Mouse (Mus musculus) midbrain, embryonic 14.5 days (tissue): ENCODE measurements at regions not wholly inside any gene's neighbourhood (a gene's known extent, or its start where the extent isn't known, plus 50 kb on each side); places are given as distances from the start of the nearest gene placed in this dataset.

Experiments used
- ATAC-seq: fragments of 200-750 bp; cut with Nextera tagmentation; 2 replicates; pipeline ENCODE4 v1.8.0; 2017; ENCODE audit warnings: moderate number of reproducible peaks, moderate library complexity; ENCODE audit not compliant: low FRiP score, low TSS enrichment
- DNase-seq: peaks from one replicate; pipeline ENCODE4 v3.0.0-alpha.2; 2015
- H3K27ac ChIP-seq: fragments of 300-500 bp; sonication (generic); replicated peaks from 2 replicates; pipeline ENCODE4 v1.5.1; 2014; ENCODE audit warnings: mild to moderate bottlenecking, low read depth, low read length, moderate library complexity
- H3K27me3 ChIP-seq: fragments of 300-500 bp; sonication (generic); 2 replicates; pipeline ENCODE4 v1.6.1; 2014; ENCODE audit warnings: low read length, control low read depth, mixed read lengths; ENCODE audit not compliant: control insufficient read depth, insufficient read depth
- H3K36me3 ChIP-seq: fragments of 300-500 bp; sonication (generic); 2 replicates; pipeline ENCODE4 v1.6.1; 2014; ENCODE audit warnings: low read length, control low read depth; ENCODE audit not compliant: control insufficient read depth, insufficient read depth
- H3K4me1 ChIP-seq: fragments of 300-500 bp; sonication (generic); 2 replicates; pipeline ENCODE4 v1.6.1; 2014; ENCODE audit warnings: mild to moderate bottlenecking, antibody characterized with exemption, low read length, control low read depth; ENCODE audit not compliant: control insufficient read depth, insufficient read depth
- H3K4me2 ChIP-seq: fragments of 300-500 bp; sonication (generic); 2 replicates; pipeline ENCODE4 v1.6.1; 2014; ENCODE audit warnings: mild to moderate bottlenecking, low read length, moderate library complexity
- H3K4me3 ChIP-seq: fragments of 300-500 bp; sonication (generic); replicated peaks from 2 replicates; pipeline ENCODE4 v1.5.1; 2014; ENCODE audit warnings: low read depth, low read length
- H3K9ac ChIP-seq: fragments of 300-500 bp; sonication (generic); replicated peaks from 2 replicates; pipeline ENCODE4 v1.6.1; 2014; ENCODE audit warnings: mild to moderate bottlenecking, low read length, moderate library complexity
- H3K9me3 ChIP-seq: fragments of 300-500 bp; sonication (generic); 2 replicates; pipeline ENCODE4 v1.6.1; 2016; ENCODE audit warnings: low read length, control low read depth, mixed read lengths; ENCODE audit not compliant: control insufficient read depth
- WGBS: fragments of 180-500 bp; shearing (Covaris S2); extraction: QIAGEN DNeasy Blood & Tissue Kit; methylation state at CpG from one replicate; pipeline ENCODE4 v1.1.7; 2014; 5-methylcytosine and 5-hydroxymethylcytosine counted together

DNA sequence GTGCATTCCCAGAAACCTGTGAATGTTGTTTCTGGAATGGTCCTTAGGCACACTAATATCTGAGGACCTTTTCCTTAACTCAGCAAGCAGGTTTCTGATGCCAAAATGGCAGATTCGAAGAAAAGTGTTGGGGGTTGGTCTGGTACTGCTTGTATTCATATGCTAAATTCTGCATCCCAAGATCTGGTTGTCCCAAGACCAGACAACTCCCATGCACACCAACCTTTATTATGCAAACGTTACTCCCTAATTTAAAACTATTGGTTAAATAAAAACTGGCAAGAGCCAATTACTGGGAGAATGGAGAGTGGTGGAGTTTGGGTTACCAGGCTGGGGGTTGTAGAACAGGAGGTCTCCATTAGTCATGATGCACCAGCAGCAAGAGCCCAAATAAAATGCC is 129.0 kb upstream of the Tspan2 start:
- no peaks in the 10 kb centered on the region for H3K9me3 ChIP-seq
- H3K4me1 ChIP-seq, result no peaks in the 10 kb centered on the region
- no peak overlapping the region for H3K9ac ChIP-seq
- no peaks in the 10 kb centered on the region for H3K36me3 ChIP-seq
- no peak for DNase-seq
- no peak overlapping the region for H3K27ac ChIP-seq
- no peaks in the 10 kb centered on the region for H3K27me3 ChIP-seq
- WGBS, result 57% methylated on average over 2 of the region's 2 CpGs
- no peak for ATAC-seq
- no peak overlapping the region for H3K4me3 ChIP-seq
- H3K4me2 ChIP-seq, result no peak overlapping the region

DNA sequence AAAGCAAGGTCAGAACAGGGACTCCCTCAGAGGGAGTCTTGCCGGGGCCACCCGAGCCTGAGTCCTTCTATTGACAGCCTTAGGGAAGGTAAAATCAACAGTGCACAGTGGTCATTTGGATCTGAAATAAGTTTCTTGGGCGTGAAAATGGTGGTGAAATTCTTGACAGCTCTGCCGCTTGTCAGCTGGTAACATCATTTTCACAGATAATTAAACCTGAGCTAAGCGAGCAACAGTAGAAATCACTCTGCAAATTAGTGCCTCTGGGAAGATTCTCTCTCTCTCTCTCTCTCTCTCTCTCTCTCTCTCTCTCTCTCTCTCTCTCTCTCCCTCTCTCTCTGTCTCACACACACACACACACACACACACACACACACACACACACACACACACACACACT is 123.4 kb upstream of the Tspan2 start:
- ATAC-seq, result no peak
- H3K9ac ChIP-seq, result no peak overlapping the region
- WGBS, result 20% methylated on average over 5 of the region's 5 CpGs
- no peak overlapping the region for H3K4me3 ChIP-seq
- H3K4me2 ChIP-seq, result no peak overlapping the region
- no peaks in the 10 kb centered on the region for H3K27me3 ChIP-seq
- DNase-seq, result peak; percentile 41
- H3K9me3 ChIP-seq, result no peaks in the 10 kb centered on the region
- peaks cover 8% of the 10 kb centered on the region; the same call in 1 of the 2 replicates for H3K4me1 ChIP-seq
- no peaks in the 10 kb centered on the region for H3K36me3 ChIP-seq
- H3K27ac ChIP-seq, result no peak overlapping the region

- no peak overlapping the region for H3K4me2 ChIP-seq
These were observed 122.6 kb upstream of the Tspan2 start for GRCm38 (mm10) chr3:102611398-102612366.

DNA sequence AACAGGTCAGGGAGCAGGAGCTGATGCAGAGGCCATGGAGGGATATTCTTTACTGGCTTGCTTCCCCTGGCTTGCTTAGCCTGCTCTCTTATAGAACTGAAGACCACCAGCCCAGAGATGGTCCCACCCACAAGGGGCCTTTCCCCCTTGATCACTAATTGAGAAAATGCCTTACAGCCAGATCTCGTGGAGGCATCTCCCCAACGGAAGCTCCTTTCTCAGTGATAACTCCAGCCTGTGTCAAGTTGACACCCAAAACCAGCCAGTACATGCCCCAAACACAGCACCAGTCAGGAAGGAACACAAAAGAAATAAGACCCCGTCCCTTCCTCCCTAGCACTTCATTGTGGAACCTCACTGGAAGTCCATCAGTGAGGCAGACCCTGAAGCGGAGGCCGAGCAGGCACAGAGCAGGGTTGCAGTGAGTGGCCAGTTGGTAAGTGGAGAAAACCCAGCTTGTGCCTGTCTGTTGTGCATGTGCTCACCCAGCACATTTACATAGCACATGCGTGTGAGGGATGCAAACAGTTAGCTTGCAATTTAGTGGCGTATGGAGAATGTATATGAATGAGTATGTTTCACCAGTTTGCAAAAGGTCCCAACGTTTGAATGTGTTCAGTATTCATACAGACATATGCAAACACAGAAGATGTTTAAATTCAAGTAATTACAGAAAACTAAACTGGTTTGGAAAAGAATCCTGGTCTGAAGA is 114.5 kb upstream of the Tspan2 start:
- Histone ChIP-seq H3K36me3 (no peaks in the 10 kb centered on the region), H3K27me3 (no peaks in the 10 kb centered on the region), H3K9me3 (peaks cover 9% of the 10 kb centered on the region; the same call in 1 of the 2 replicates), H3K4me2 (no peak overlapping the region), H3K9ac (no peak overlapping the region), H3K4me3 (no peak overlapping the region), H3K27ac (no peak overlapping the region), H3K4me1 (no peaks in the 10 kb centered on the region)
- WGBS, result 75% methylated on average over 8 of the region's 8 CpGs
- DNase-seq, result no peak
- no peak for ATAC-seq

More at GRCm38 (mm10) chr3:102611398-102612366, 122.6 kb upstream of the Tspan2 start:
- WGBS, result 19% methylated on average over 18 of the region's 18 CpGs
- peak; percentile 11; the same call in 1 of the 2 replicates for ATAC-seq
- DNase-seq, result peak; percentile 69
- H3K9ac ChIP-seq, result no peak overlapping the region; the same call in 1 of the 2 replicates
- peaks cover 8% of the 10 kb centered on the region; the same call in 1 of the 2 replicates for H3K4me1 ChIP-seq
- no peaks in the 10 kb centered on the region for H3K27me3 ChIP-seq
- no peak overlapping the region for H3K4me3 ChIP-seq
- H3K9me3 ChIP-seq, result no peaks in the 10 kb centered on the region
- H3K36me3 ChIP-seq, result no peaks in the 10 kb centered on the region
- 0 out of 2 replicates have a peak overlapping the region, but pooled peaks have one; percentile 26 for H3K27ac ChIP-seq

DNA sequence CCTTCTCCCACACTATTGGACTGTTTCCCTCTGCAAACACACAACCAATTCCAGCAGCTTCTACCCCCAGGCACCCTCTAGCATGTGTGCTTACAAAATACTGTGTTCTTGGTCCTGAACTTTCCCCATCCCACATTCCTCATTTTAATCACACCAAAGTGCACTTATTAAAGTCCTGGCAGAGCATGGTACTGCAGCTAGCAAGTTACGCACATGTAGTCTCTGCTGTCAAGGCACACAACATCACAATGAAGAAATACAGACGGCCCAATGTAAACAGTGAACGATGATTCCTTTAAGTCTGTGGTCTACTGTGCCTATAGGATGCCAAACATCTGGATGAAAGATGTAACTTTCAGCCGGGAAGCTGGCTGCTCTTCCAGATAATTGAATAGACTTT is 98.3 kb upstream of the Tspan2 start:
- H3K27ac ChIP-seq, result no peak overlapping the region
- no peak overlapping the region for H3K4me2 ChIP-seq
- WGBS, result 91% methylated on average over 4 of the region's 4 CpGs
- no peak overlapping the region for H3K4me3 ChIP-seq
- H3K9ac ChIP-seq, result no peak overlapping the region
- no peak for ATAC-seq
- H3K9me3 ChIP-seq, result no peaks in the 10 kb centered on the region
- no peaks in the 10 kb centered on the region for H3K36me3 ChIP-seq
- no peaks in the 10 kb centered on the region for H3K4me1 ChIP-seq
- no peaks in the 10 kb centered on the region for H3K27me3 ChIP-seq
- no peak for DNase-seq

- H3K27me3 ChIP-seq, result no peaks in the 10 kb centered on the region
- 89% methylated on average over 4 of the region's 4 CpGs for WGBS
- no peaks in the 10 kb centered on the region for H3K4me1 ChIP-seq
- H3K4me3 ChIP-seq, result no peak overlapping the region
- no peak overlapping the region for H3K9ac ChIP-seq
- DNase-seq, result no peak
- H3K27ac ChIP-seq, result no peak overlapping the region
- H3K9me3 ChIP-seq, result no peaks in the 10 kb centered on the region
- no peaks in the 10 kb centered on the region for H3K36me3 ChIP-seq
- ATAC-seq, result no peak
- H3K4me2 ChIP-seq, result no peak overlapping the region
These were observed 97.7 kb upstream of the Tspan2 start for GRCm38 (mm10) chr3:102636674-102637073.

- Histone ChIP-seq H3K27ac (no peak overlapping the region), H3K36me3 (no peaks in the 10 kb centered on the region), H3K9me3 (no peaks in the 10 kb centered on the region), H3K4me1 (no peaks in the 10 kb centered on the region), H3K9ac (no peak overlapping the region), H3K4me2 (no peak overlapping the region), H3K4me3 (no peak overlapping the region), H3K27me3 (no peaks in the 10 kb centered on the region)
- DNase-seq, result no peak
- no peak for ATAC-seq
- 88% methylated on average over 11 of the region's 11 CpGs for WGBS
These were observed 89.9 kb upstream of the Tspan2 start for GRCm38 (mm10) chr3:102644276-102644940.

DNA sequence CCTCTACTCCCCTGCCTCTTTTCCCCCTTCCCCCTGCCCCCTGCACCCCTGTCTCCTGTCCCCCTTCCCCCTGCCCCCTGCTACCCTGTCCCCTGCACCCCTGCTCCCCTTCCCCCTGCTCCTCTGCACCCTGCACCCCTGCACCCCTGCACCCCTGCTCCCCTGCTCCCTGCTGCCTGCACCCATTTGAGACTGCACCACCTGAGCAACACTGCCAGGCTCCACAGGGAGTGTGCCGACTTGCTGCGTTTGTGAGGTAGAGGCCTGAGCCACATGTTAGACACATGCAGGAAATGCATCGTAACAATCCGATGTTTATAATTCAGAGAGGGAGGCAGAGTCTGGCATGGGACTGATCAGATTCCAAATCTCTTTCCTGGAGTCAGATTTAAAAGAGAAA is 85.9 kb upstream of the Tspan2 start:
- no peak for ATAC-seq
- no peak for DNase-seq
- no peak overlapping the region for H3K4me3 ChIP-seq

More for the DNA sequence above, 85.9 kb upstream of the Tspan2 start:
- no peak overlapping the region for H3K27ac ChIP-seq
- WGBS, result 85% methylated on average over 4 of the region's 4 CpGs
- H3K36me3 ChIP-seq, result no peaks in the 10 kb centered on the region
- H3K9me3 ChIP-seq, result no peaks in the 10 kb centered on the region
- no peaks in the 10 kb centered on the region for H3K4me1 ChIP-seq
- H3K9ac ChIP-seq, result no peak overlapping the region
- no peak overlapping the region for H3K4me2 ChIP-seq
- no peaks in the 10 kb centered on the region for H3K27me3 ChIP-seq
